Mouse (Mus musculus): Measurements from ENCODE around the gene Hbq1a. TPM values are rescaled to one million over a fixed set of nuclear protein-coding genes. Genes with fewer than 3 reads are reported as not detected.
"Not testable (repeated sequence)": the region's sequence is repeated elsewhere in the genome, so short reads cannot be mapped to it uniquely, and the experiment has no call there.

The Hbq1a gene
- polyA plus RNA-seq, 1 experiment from 2014 or later, result 1.8 TPM

DNA sequence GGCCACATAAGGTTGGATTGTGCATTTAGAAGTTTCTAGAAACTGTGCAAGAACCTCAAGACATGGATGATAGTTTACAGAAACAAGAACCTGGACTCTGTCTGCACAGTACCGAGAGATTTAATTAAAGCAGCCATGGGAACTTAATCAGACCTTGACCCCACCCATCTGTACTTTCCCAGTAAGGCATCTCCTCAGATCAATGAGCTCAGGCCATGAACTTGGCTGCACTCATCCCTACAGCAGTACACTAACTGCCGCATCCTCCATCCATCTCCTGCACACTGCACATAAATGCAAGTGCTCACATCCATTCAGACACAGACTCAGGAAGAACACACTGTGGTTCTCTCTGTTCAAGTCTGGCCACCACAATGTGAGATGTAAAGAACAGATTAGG lies 19.2 kb upstream of the Hbq1a start:
- no peak overlapping the region for H3K4me3 ChIP-seq (ENCODE audit: low read depth, low read length)
- WGBS, result 68% methylated on average over 2 of the region's 2 CpGs
- H3K27ac ChIP-seq (replicated peaks; ENCODE audit: low read depth, low read length), result no peak overlapping the region
- no peak for ATAC-seq (ENCODE audit: low read depth)
- no peaks in the 10 kb centered on the region for H3K9me3 ChIP-seq (ENCODE audit: control insufficient read depth, low read length)
- no peak overlapping the region for H3K9ac ChIP-seq (ENCODE audit: low read depth, low read length)
- no peaks in the 10 kb centered on the region for H3K36me3 ChIP-seq (ENCODE audit: control insufficient read depth, insufficient read depth, low read length)
- peaks cover 4% of the 10 kb centered on the region for H3K27me3 ChIP-seq (replicated peaks; ENCODE audit: control insufficient read depth, insufficient read depth, low read length)
- no peak overlapping the region for H3K4me2 ChIP-seq (ENCODE audit: low read depth, low read length)
- H3K4me1 ChIP-seq (ENCODE audit: control insufficient read depth, insufficient read depth, low read length), result no peaks in the 10 kb centered on the region
- DNase-seq (ENCODE audit: low spot score), result no peak

DNA sequence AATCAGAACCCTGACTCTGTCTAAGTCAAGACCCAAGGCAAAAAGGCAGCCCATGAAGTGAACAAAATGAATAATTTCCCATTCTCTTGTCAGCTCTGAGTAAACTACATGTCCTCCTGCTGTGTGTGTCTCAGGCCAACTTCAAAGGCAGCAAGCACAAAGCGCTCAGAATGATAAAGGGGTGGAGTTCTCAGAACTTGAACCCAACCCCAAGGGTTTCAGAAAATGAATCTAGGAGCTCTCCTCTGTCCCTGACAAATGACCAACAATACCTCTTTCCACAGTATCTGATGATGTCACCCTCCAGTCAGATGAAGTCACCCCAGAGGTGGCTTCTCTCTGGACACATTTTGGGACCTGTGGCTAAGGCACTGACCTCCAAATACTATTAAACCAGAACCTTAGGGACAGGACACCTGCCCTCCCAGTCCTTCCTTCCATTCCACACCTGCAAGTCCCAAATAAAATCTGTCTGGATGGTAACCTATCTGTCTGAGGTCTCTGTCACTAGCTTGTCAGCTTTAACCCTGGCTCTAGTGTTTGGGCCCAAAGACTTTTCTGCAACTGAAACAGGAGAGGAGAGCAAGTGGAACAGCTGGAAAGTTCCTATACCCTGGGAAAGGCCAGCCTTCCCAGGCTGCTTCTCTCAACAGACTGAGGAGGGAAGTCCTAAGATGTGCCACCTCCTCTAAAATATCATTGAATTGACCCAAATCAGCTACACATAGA lies 18.3 kb upstream of the Hbq1a start:
- Histone ChIP-seq H3K4me1 (ENCODE audit: control insufficient read depth, insufficient read depth, low read length) (no peaks in the 10 kb centered on the region), H3K4me2 (ENCODE audit: low read depth, low read length) (no peak overlapping the region), H3K27ac (replicated peaks; ENCODE audit: low read depth, low read length) (no peak overlapping the region), H3K9ac (ENCODE audit: low read depth, low read length) (no peak overlapping the region), H3K4me3 (ENCODE audit: low read depth, low read length) (no peak overlapping the region), H3K9me3 (ENCODE audit: control insufficient read depth, low read length) (no peaks in the 10 kb centered on the region), H3K36me3 (ENCODE audit: control insufficient read depth, insufficient read depth, low read length) (no peaks in the 10 kb centered on the region), H3K27me3 (replicated peaks; ENCODE audit: control insufficient read depth, insufficient read depth, low read length) (peaks cover 4% of the 10 kb centered on the region)
- WGBS, result 78% methylated on average over 1 of the region's 1 CpGs
- DNase-seq (ENCODE audit: low spot score) (no peak), ATAC-seq (ENCODE audit: low read depth) (no peak)

DNA sequence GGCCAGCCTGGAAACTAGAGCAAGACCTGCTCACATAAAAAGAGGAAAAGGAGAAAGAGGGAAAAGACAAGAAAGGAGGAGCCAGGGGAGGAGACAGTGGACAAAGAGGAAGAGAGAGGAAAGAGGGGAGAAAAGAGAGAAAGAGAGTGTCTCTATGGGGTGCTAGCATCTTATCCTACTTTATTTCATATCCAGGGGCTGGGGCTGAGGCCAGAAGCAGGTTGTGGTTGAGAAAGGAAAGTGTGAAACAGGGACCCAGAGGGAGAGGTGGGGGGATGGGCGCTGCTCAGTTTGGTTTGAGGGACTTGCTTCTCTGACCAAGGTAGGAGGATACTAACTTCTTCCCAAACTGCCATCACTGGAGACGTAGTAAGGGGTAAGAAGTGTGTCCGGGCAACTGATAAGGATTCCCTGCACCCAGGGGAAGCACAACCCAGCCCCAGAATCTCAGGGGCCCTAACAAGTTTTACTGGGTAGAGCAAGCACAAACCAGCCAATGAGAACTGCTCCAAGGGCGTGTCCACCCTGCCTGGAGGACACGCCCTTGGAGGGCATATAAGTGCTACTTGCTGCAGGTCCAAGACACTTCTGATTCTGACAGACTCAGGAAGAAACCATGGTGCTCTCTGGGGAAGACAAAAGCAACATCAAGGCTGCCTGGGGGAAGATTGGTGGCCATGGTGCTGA lies 16.6 kb upstream of the Hbq1a start, which contains the start of gene Hba-a1:
Hba-a1 (plus strand) TSS at position 421 of the 687 bp plus-strand sequence.
- not testable (repeated sequence) for H3K9me3 ChIP-seq (ENCODE audit: control insufficient read depth, low read length); H3K36me3 ChIP-seq (ENCODE audit: control insufficient read depth, insufficient read depth, low read length); H3K4me2 ChIP-seq (ENCODE audit: low read depth, low read length); ATAC-seq (ENCODE audit: low read depth); H3K27ac ChIP-seq (replicated peaks; ENCODE audit: low read depth, low read length); H3K9ac ChIP-seq (ENCODE audit: low read depth, low read length); H3K4me3 ChIP-seq (ENCODE audit: low read depth, low read length); H3K4me1 ChIP-seq (ENCODE audit: control insufficient read depth, insufficient read depth, low read length); H3K27me3 ChIP-seq (replicated peaks; ENCODE audit: control insufficient read depth, insufficient read depth, low read length); DNase-seq (ENCODE audit: low spot score)
- 50% methylated on average over 1 of the region's 5 CpGs for WGBS

DNA sequence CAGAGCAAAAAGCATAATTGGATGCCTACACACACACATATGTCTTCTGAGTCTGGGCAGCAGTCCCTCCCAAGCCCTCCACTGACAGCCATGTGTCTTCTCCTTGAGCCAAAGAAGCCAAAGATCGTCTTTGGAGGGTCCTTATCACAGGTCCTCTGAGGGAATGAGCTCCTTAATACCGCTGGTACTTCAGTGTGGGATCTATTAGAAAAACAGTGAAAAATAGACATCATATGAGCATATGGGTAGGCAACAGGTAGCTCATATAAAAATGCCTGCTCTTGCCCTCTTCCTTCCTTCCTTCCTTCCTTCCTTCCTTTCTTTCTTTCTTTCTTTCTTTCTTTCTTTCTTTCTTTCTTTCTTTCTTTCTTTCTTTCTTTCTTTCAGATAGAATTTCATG lies 15.3 kb upstream of the Hbq1a start:
- whole genome bisulfite sequencing, result 46% methylated on average over 2 of the region's 2 CpGs
- H3K27ac ChIP-seq (replicated peaks; ENCODE audit: low read depth, low read length); H3K36me3 ChIP-seq (ENCODE audit: control insufficient read depth, insufficient read depth, low read length); H3K9ac ChIP-seq (ENCODE audit: low read depth, low read length); H3K4me1 ChIP-seq (ENCODE audit: control insufficient read depth, insufficient read depth, low read length); ATAC-seq (ENCODE audit: low read depth); H3K27me3 ChIP-seq (replicated peaks; ENCODE audit: control insufficient read depth, insufficient read depth, low read length); H3K4me2 ChIP-seq (ENCODE audit: low read depth, low read length); DNase-seq (ENCODE audit: low spot score); H3K4me3 ChIP-seq (ENCODE audit: low read depth, low read length); H3K9me3 ChIP-seq (ENCODE audit: control insufficient read depth, low read length): not testable (repeated sequence)

DNA sequence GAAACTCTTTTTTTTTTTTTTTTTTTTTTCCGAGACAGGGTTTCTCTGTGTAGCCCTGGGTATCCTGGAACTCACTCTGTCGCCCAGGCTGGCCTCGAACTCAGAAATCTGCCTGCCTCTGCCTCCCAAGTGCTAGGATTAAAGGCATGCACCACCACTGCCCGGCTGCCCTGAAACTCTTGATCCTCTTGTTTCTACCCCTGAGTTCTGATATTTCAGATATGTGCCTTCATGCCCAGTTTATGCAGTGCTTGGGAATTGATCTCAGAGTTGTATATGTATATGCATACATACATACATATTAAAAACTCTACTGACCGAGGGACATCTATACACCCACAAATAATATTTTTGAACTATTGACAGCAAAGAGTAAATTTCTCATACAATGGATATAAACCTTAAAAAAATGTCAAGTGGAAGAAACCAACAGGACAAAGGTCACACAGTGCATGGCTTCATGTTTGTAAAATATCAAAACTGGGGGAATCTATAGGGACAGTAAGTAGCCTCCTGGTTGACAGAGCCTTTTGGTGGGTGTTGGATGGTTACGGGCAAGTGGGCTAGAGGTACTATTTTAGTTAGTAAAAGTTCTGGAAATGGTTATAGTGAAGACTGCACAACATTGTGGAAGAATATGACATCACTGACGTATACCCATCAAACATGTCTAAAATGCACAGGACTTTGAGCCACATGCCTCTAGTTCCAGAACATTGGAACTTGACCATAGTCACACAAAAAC lies 14.7 kb upstream of the Hbq1a start:
- no peak overlapping the region for H3K4me3 ChIP-seq (ENCODE audit: low read depth, low read length)
- H3K36me3 ChIP-seq (ENCODE audit: control insufficient read depth, insufficient read depth, low read length), result no peaks in the 10 kb centered on the region
- H3K9ac ChIP-seq (ENCODE audit: low read depth, low read length), result no peak overlapping the region
- no peak overlapping the region for H3K4me2 ChIP-seq (ENCODE audit: low read depth, low read length)
- 78% methylated on average over 7 of the region's 7 CpGs for WGBS
- ATAC-seq (ENCODE audit: low read depth) (no peak), DNase-seq (ENCODE audit: low spot score) (no peak)
- peaks cover 5% of the 10 kb centered on the region; the same call in 1 of the 2 replicates for H3K27me3 ChIP-seq (replicated peaks; ENCODE audit: control insufficient read depth, insufficient read depth, low read length)
- H3K9me3 ChIP-seq (ENCODE audit: control insufficient read depth, low read length), result no peaks in the 10 kb centered on the region
- H3K27ac ChIP-seq (replicated peaks; ENCODE audit: low read depth, low read length), result no peak overlapping the region
- H3K4me1 ChIP-seq (ENCODE audit: control insufficient read depth, insufficient read depth, low read length), result no peaks in the 10 kb centered on the region

DNA sequence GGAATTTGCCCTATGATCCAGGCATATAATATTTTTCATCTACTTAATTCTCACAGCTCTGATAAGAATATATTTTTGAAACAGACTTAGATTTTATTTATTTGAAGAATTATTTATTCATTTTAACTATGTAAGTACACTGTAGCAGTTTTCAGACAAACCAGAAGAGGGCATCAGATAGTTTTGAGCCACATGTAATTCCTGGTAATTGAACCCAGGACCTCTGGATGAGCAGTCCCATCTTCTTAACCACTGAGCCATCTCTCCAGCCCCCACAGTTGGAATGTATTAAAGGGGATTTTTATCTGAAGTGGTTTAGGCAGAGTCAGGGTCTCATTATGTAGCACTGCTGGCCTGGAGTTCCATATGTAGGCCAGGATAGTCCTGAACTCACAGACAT lies 14.0 kb upstream of the Hbq1a start:
- not testable (repeated sequence) for H3K27ac ChIP-seq (replicated peaks; ENCODE audit: low read depth, low read length); H3K4me1 ChIP-seq (ENCODE audit: control insufficient read depth, insufficient read depth, low read length); H3K4me2 ChIP-seq (ENCODE audit: low read depth, low read length); ATAC-seq (ENCODE audit: low read depth); H3K4me3 ChIP-seq (ENCODE audit: low read depth, low read length); DNase-seq (ENCODE audit: low spot score); H3K9me3 ChIP-seq (ENCODE audit: control insufficient read depth, low read length); H3K36me3 ChIP-seq (ENCODE audit: control insufficient read depth, insufficient read depth, low read length); H3K9ac ChIP-seq (ENCODE audit: low read depth, low read length); H3K27me3 ChIP-seq (replicated peaks; ENCODE audit: control insufficient read depth, insufficient read depth, low read length)

DNA sequence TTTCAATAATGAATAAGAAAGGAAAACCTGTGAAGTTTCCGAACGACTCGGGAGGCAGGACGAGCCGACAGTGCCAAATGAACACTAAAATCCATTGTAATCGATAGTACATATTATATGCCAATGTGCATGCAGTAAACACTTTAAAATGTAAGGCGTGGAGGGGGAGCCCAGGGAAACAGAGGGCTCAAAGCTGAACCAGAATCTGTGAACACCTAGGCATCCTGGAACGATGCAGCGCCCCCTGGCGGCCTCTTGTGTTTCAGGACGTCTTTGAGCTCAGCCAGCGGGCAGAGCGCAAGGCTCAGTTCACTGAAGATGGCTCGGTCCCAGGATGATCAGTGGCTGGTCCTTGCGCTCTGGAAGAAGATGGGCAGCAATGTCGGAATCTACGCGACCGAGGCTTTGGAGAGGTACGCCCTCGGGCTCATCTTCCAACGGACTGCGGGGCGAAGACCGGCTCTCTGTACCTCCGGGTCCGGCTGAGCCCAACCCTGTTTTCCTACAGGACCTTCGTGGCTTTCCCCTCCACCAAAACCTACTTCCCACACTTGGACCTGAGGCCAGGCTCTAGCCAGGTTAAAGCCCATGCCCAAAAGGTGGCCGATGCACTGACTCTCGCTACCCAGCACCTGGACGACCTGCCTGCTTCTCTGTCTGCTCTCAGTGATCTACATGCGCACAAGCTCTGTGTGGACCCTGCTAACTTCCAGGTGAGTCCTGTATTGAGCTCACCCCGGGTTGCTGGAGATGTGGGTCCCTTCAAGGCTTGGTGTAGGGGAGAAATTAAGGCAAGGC lies 13.0 kb upstream of the Hbq1a start, which contains the start of gene Hbq1b:
Hbq1b (plus strand) TSS at position 271 of the 798 bp plus-strand sequence.
- 24% methylated on average over 20 of the region's 33 CpGs for WGBS

DNA sequence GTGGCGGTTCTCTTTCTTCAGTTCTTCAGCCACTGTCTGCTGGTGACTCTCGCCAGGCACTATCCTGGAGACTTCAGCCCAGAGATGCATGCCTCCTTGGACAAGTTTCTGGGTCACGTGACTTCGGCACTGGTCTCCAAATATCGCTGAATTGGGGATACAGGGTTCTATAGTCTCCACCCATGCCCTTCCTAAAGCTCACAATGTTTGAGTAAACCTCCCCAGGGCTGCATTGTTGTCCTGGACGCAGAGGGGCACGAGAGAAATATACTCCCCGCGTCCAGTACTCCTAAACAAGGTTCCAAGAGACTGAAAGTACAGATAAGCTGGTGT lies 12.4 kb upstream of the Hbq1a start:
- ATAC-seq (ENCODE audit: low read depth), result no peak
- DNase-seq (ENCODE audit: low spot score), result no peak
- Histone ChIP-seq H3K9me3 (ENCODE audit: control insufficient read depth, low read length) (no peaks in the 10 kb centered on the region), H3K36me3 (ENCODE audit: control insufficient read depth, insufficient read depth, low read length) (no peaks in the 10 kb centered on the region), H3K27ac (replicated peaks; ENCODE audit: low read depth, low read length) (no peak overlapping the region), H3K27me3 (replicated peaks; ENCODE audit: control insufficient read depth, insufficient read depth, low read length) (peaks cover 5% of the 10 kb centered on the region; the same call in 1 of the 2 replicates), H3K4me3 (ENCODE audit: low read depth, low read length) (no peak overlapping the region), H3K9ac (ENCODE audit: low read depth, low read length) (no peak overlapping the region), H3K4me1 (ENCODE audit: control insufficient read depth, insufficient read depth, low read length) (no peaks in the 10 kb centered on the region), H3K4me2 (ENCODE audit: low read depth, low read length) (no peak overlapping the region; the same call in 1 of the 2 replicates)
- WGBS, result 62% methylated on average over 9 of the region's 9 CpGs

More for the DNA sequence above, 13.0 kb upstream of the Hbq1a start, which contains the start of gene Hbq1b:
- H3K4me2 ChIP-seq (ENCODE audit: low read depth, low read length), result peak within 1 kb of the TSS; percentile 52
- H3K27ac ChIP-seq (replicated peaks; ENCODE audit: low read depth, low read length); H3K4me1 ChIP-seq (ENCODE audit: control insufficient read depth, insufficient read depth, low read length); H3K36me3 ChIP-seq (ENCODE audit: control insufficient read depth, insufficient read depth, low read length); H3K27me3 ChIP-seq (replicated peaks; ENCODE audit: control insufficient read depth, insufficient read depth, low read length); H3K9me3 ChIP-seq (ENCODE audit: control insufficient read depth, low read length): not testable (repeated sequence)
- peak within 1 kb of the TSS; percentile 40; the same call in 1 of the 2 replicates for H3K9ac ChIP-seq (ENCODE audit: low read depth, low read length)
- ATAC-seq (ENCODE audit: low read depth) (peak; percentile 68; the same call in 1 of the 2 replicates), DNase-seq (ENCODE audit: low spot score) (peak; percentile 34)
- H3K4me3 ChIP-seq (ENCODE audit: low read depth, low read length), result peak within 1 kb of the TSS; percentile 19; the same call in 1 of the 2 replicates
